Mouse (Mus musculus): ENCODE results near the gene Hjurp.
A peak's percentile ranks its signal among the peaks of the same experiment; 100 is the strongest.

DNA sequence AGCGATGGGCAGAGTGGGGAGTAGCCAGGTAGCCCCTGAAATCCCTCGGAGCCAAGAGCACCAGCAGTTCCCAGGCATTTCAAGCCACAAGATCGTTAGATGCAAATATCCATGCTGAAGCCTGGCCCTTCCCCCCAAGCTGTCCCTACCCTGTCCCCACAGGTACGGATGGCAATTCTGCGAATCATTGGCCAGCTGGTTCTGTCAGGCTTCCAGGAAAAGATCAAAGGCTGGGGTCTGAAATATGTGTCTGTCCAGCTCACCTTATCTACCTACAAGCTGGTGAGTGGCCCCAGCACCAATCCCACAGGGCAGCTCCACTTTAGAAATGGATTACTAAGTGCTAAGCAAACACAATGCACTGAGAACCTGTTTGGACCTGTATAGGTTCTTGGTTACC lies 40.1 kb downstream of the Hjurp start:
- TF ChIP-seq CTCF (IDR thresholded peaks at IDR 0.05; ENCODE audit: low read depth, low read length) = 0 out of 2 replicates have a peak, but pooled peaks have one; percentile 1
- TF ChIP-seq GATA1 (IDR thresholded peaks at IDR 0.05; ENCODE audit: borderline replicate concordance, low read length) = no peak
- TF ChIP-seq TAL1 (conservative IDR thresholded peaks at IDR 0.05; ENCODE audit: low read depth, low read length) = no peak
- no peak for TF ChIP-seq GATA2 (IDR thresholded peaks at IDR 0.05; ENCODE audit: borderline replicate concordance, low read depth, low read length)
- TF ChIP-seq POLR2AphosphoS5 (IDR thresholded peaks at IDR 0.05; ENCODE audit: insufficient replicate concordance, low read depth, low read length) = no peak
